Mouse (Mus musculus): ENCODE measurements around the gene Hpse2.
A peak's percentile ranks its signal among the peaks of the same experiment; 100 is the strongest.

Hpse2 gene

DNA sequence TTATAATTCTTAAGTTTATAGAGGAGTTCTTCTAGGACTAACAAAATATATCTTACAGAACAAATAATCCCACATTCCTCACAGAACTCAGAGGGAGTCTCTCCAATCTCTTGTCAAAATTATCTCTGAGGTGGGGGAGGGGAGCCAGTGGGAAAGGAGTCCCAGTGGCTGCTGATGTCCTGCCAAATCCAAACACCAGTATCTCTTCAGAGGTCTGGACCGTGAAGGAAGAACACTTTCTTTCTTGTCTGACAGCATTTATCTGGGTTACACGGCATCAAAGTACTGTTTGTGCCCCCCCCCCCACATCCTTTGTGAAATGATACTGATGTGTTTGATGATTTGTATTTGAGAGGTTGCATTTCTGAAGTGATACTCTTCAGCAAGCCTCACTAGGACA is 213.3 kb downstream of the Hpse2 start:
- no peak for DNase-seq (ENCODE audit: low read depth, low spot score)

DNA sequence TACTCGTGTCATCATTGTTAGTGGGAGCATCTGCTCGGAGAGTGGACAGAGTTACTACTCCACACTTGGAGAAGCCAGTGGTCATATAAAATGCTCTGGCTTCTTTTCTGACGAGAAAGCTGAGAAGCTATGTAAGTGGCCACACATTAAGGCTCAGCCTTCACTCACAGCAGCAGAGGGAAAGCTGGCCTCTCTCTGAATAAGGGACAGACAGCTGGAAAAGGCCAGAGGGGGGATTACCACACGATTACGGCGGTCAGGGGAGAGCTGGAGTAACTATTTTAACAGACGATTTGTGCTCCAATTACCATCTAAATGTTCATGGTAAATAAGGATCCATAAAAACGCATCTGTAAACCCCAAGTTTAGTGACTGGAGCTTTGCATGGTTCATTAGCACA is 232.1 kb downstream of the Hpse2 start:
- no peak for DNase-seq (ENCODE audit: low read depth, low spot score)

DNA sequence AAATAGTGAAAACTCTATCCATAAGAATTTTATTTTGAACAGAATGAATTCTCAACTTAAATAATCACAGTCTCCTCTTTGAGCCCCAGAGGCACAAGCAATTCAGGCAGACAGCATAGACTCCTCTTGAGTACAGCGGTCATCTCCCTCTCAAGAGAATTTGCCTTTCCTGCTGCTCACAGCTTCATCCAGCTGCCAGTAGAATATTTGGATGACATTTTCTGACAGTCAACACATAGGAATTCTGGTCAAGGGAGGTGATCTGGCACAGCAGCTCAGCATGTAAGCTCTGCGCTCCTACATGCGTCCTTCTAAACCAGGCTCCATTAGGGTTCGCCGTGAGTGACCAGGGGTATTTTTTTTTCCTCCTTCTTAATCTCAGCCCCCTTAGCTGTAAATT is 232.6 kb downstream of the Hpse2 start:
- DNase-seq (ENCODE audit: low read depth, low spot score) = peak; percentile 25

DNA sequence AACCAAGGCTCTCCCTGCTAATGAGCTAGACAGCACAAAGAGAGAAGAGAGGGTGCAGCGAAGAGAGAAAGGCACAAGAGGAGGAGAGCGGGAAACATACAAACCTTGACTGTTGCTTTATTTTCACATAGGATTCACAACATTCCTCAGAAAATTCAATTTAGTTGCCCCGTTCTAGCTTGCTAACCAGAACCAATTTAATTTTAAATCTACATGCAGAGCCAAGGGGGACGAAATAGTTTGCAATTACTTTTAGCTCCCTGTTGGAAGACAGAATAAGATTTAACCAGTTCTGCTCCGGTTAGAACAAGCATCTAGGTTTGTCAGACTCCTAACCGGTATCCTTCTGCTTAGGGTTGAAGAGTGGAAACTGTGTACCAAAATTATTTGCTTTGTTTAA is 240.3 kb downstream of the Hpse2 start:
- no peak for DNase-seq (ENCODE audit: low read depth, low spot score)

DNA sequence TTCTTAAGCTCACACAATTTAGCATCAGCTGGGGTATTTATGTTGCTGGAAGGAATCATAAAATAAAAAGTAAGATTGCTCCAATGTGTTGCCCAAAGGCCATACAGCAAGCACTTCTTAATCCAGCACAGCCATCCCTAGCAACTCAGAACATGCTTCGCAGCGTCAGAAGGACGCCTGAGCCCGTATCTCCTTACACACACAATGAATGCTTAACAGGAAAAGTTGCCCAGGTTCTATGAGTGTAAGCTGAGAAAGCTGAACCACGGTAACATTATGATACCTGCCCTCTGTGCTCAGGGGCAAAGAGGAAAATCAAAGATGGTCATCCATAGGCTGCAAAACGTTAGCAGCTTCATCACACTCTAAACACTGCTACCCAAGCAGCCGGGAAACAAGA is 241.3 kb downstream of the Hpse2 start:
- DNase-seq (ENCODE audit: low read depth, low spot score) = no peak

DNA sequence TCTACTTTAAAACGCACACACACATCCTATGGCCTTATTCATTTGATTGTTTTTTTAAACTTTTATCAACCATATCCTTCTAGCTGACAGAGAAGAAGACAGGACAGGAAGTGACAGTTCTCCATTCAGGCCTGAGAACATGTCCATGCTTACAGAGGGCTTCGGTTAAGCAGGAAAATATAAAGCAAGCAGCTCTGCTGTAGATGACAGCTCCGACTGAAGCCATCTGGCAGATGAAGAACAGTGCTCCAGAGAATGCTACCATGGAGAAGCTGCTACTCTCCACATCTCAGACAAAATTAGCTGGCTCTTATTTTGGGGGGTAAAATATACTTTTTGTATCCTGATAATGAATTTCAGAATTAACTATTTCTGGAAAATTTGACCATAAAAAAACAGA is 246.5 kb downstream of the Hpse2 start:
- DNase-seq (ENCODE audit: low read depth, low spot score) = no peak

DNA sequence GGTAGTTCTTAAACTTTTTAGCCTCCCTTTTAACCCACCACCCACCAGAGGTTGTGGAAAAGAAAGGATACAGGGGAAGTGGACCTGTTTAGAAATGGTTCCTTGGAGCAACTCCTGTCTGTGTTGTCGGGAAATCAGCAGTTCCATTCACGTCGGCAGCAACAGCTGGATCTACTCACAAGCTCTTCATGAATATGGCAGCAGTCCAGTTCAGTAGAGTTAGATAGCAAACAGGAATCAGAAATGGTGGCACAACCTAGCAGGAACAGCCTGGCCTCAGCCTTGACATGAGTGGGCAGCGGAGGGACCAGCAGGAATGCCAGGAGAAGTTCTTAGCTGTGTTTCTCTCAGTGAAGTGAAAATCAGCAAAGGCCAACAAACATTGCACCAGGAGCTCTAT is 278.4 kb downstream of the Hpse2 start:
- DNase-seq (ENCODE audit: low read depth, low spot score) = no peak

DNA sequence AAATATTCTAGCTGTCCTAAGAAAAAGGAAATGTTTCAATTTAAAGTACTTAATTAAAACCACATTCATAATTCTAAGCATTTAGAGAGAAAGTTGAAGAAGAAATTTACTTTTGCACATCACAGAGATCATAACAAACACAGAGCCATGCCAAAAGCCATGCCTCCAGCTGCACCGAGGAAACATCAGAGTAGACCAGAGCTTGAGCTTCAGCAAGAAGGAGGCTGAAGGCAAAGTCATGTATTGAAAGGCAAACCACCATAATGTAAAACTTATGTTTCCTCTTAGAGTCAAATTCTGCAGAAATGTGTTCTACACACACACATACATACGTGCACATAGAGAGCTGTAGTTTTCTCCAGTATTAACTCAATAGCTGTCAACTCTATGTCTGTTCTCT is 291.2 kb downstream of the Hpse2 start:
- no peak for DNase-seq (ENCODE audit: low read depth, low spot score)

DNA sequence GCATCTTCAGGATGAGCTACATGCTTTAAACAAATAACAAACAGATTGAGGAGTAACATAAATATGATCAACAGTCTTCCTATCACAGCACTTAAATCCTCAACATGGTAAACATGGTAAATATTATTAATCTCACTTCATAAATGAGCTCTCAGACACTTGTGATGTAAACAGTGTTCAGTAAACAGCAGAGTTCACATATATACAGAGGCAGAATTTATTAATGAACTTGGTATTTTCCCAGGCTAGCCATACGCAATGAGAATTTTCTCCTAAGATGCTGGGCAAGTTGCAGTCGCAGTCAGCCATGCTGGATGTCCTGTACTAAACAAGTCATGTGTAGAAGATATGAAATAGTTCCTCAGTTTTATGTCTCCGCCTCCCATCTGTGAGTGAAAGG is 300.9 kb downstream of the Hpse2 start:
- DNase-seq (ENCODE audit: low read depth, low spot score) = no peak

DNA sequence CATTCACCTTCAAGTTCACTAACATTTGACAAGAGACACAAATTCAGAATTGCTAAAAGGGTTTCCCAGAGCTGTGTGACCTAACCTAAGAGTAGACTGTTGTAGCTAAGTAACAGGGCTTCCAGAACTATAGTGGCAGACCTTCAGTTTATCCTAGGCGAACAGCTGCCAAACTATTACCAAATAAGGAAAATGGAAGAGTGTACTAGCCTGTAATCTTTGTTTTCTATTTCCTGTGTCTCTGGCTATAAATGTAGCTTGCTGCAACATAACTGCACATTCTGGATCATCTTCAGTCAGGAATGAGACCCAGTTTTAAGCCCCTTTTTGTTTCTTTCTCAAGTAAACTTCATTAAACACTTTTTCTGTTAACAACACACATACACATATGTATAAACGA is 324.0 kb downstream of the Hpse2 start:
- no peak for DNase-seq (ENCODE audit: low read depth, low spot score)

DNA sequence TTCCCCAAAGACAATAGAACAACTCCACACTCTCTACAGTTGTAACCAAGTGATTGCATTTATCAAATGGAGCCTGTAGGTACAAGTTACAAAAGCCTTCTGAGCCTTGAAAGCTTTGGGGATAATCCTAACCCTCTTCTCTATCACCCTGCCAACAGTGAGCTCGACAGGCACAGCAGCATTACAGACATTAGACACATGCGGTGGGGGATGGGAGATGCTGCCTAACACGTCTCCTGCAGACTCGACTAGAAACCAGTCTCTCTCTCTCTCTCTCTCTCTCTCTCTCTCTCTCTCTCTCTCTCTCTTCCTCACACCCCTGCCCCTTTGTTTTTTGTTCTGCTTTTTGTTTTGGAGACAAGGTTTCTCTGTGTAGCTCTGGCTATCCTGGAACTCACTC is 343.6 kb downstream of the Hpse2 start:
- no peak for DNase-seq (ENCODE audit: low read depth, low spot score)

DNA sequence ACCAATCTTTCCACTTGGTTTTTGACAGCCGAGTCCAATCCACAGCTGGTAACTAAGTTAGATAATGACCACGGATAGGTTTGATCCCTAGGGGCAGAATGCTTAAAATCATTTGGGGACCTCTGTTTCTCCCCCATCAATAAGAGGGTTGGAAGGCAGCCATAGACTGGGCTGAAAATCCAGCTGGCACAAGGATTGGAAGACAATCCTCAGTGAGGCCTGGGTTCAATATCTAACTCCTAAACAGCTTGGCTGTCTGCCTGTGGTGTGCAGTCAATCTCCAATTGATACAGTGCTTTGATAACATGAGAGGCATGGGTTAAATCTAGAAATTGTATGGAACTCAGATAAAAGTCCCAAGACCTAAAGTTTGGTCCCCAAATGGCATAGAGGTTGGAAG is 345.4 kb downstream of the Hpse2 start:
- DNase-seq (ENCODE audit: low read depth, low spot score) = no peak

DNA sequence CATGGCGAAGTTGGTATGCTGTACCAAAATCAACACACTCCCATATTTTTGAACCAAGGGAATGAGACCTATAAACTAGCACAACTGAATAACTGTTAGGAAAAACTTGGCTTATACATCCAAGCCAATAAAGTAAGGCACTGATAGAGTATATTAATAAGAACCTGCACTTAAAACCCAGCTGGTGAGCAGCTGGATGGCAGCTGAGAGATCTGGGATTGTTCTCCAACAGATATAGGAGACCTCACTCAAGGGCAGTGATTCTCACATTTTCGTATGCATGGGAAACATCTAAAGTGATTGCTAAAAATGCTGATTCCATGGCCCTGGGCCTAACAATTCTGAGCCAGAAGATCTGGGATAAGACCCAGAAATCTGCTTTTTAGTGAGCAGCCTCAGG is 345.9 kb downstream of the Hpse2 start:
- no peak for DNase-seq (ENCODE audit: low read depth, low spot score)

DNA sequence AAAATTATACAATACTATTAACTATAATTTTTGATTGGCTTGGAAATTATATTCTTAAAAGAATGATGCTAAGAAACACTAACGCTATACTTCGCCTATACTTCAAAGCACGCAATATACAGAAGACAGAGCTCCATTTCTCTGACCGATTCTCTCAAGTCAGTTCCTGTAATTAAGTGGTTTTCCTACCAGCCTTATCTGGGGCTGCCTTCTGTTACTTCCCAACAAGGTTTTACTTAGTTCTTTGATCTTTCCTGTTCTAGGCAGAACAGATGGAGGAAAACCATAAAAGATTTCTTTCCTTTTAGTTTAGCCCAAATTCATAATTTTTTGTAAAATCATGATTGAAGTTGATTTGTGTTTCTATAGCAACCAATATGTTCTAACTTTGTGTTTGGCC is 351.8 kb downstream of the Hpse2 start:
- no peak for DNase-seq (ENCODE audit: low read depth, low spot score)

DNA sequence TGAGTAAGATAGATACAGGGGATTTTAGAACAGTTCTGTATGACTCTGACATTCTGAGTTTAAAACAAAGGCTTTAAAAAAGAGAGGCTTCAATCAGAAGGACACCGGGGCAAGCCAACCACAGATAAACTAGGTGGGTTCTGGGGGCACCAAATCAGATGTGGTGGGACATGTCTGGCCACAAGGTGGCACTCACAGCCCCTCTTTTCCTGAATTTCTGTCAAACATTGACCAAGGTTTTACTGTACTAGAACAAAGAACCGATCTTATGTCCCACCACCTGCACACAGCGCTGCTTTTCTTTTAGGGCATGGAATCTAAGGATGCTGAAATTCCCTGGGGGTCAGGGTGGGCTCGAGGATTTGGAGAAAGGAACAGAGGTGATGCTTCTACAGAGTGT is 360.9 kb downstream of the Hpse2 start:
- no peak for DNase-seq (ENCODE audit: low read depth, low spot score)

DNA sequence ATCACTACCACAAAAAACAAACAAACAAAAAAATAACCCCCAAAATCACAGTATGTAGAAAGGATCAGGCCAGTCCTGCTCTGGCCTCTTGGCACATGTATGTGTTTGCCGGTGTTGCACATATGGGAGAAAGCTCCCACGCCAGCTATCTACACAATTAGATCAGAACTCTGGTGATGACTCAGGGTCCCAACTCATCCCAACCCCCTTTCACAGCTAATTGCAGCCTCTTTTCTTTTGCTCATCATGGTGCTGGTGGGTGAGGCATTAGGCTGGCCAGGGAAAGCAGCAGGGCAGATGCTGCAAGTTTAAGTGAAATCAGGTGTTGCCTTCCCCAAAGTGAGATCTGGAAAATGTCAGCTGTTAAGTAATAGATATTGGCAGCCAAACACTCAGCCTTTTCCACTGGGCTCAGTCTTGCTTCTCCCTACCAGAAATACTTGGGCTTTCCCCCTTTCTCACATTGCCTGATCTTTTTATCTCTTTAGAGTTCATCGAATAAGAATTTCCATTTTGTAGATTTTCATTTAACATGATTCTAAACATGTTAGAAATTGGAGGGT is 365.5 kb downstream of the Hpse2 start:
- DNase-seq (ENCODE audit: low read depth, low spot score) = no peak

DNA sequence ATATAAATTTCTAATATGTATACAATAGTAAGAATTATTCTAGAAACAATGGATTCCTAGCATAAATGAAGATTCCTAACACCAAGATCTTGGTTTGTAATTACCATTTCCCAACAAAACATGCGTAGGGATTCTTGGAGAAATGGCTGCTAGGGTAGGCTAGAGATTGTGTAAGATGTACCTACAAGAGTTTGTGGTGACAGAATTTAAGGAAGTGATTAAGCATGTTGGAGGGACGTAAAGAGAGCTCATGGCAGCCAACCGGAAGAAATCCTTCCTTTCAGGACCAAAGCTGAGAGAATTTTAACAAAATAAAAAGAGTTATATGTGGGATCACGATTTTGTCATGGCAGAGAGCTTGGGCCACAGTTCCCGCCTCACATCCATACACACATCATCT is 369.4 kb downstream of the Hpse2 start:
- DNase-seq (ENCODE audit: low read depth, low spot score) = no peak

DNA sequence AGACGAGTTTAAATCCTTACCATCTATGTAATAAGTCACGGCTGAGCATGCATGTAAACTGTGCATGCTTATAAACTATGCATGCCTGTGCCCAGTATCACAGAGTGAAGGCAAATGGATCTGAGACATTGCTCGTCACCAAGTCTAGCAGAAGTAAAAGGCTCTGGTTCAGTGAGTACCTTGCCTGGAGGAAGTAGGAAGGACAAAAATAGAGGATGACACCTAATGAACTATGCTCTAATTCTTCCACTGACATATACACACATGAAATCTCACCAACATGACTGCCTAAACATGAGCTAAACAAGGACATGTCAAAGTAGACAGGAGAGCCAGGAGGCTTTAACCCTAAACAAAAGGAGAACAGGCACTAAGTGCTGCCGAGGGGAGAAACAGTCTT is 391.7 kb downstream of the Hpse2 start:
- no peak for DNase-seq (ENCODE audit: low read depth, low spot score)

DNA sequence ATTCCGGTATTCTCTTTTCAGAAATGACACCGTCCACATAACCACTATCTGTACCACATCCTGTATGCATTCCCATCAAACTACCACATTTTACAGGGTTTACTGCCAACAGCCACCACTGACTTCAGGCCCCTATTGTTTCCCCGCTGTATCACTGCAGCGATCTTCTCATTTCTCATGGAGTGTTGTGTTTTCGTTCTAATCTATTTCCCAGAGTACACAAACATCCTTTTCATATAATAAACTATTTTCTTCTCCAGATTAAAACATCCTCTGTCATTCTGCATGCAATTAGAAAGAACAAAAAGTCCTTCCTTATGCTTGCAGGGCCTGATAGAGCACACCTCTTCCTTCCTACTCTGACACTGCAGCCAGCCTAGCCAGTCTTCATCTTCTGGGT is 399.3 kb downstream of the Hpse2 start:
- DNase-seq (ENCODE audit: low read depth, low spot score) = no peak

DNA sequence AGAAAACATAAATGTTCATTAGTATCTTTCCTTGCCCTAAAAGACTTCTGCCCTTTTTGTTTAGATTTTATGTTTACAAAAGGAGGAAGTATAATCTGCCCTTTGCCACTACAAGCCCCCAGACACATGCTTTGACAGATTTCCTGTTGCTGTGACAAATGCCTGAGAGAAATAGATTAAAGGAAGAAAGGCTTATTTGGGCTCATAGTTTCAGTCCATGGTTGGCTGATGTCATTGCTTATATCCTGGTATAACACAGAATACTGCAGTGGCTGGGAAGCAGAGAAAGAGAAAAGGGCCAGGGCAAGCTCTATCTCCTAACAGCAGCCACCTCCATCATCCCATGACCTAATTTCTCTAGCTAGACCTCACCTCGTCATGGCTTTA is 401.8 kb downstream of the Hpse2 start:
- DNase-seq (ENCODE audit: low read depth, low spot score) = no peak

DNA sequence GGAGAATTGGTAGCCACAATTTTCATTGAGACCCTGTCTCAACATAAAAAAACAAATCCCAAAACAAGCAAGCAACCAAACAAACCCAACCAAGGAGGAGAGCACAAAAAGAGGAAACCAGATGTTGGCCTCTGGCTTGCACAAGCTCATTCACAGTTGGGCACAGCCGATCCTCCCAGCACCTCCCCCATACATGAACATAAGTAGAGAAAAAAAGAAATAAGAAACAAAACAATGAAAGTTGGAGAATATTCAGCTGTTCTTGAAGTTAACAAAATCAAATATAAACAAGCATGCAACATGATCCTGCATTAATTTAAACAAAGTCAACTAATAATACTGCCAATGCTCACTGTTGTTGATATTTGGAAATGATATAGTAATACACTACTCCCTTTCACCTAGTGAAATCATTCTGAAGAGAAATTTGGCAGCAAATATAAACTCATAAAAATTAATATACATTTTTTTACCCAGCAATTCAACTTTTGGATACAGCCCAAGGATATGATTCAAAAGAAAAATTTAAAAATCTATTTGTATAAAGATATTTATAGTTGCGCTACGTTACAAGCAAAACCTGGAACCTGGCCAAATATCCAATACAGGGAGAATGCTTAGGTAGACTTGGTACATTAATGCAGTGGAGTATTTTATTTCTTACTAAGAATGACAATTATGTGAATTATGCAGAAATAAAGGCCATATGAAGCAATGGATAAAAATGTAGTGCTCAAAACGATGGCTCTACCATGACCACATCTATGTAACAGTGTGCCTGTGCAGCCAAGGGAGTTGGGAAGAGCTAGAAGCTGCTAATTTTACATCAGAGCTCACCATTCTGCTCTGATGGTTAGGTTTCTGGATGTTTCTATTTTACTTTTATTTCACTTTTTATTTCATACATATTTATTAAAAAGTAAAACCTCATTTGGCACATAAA is 402.5 kb downstream of the Hpse2 start:
- DNase-seq (ENCODE audit: low read depth, low spot score) = no peak

DNA sequence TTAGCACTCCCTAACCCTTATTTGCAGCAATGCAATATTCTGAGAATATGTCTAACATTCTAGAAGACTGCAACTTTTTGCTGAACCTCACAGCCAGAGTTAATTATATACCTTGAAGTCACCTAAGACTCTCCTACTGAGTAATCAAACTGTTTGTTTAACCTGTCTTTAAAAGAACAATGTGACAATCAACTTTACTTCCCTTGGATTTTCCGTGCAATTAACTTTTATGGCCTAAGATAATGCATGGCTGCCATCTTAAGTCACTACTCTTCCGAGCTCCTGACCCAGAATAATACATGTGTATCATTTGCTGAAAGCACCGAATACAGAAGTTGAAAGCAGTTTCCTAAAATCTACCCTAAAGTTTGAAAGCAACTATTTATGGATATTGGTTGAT is 407.6 kb downstream of the Hpse2 start:
- DNase-seq (ENCODE audit: low read depth, low spot score) = no peak

DNA sequence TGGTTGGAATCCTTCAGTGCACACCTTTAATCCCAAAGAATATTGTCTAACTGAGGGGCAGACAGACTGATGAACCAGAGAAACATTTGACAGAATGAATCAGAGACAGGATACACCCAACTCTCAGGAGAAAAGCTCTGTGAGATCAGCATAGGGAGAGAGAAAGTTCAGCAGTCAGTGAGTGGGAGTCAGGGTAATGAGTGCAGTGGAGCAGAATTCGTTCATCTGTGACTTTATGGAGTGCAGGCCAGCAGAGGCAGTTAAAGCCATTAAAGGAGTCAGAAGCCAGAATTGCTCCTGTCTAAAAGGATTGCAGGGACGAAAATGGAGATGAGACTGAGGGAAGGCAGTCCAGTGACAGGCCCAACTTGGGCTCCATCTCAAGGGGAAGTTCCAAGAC is 410.2 kb downstream of the Hpse2 start:
- no peak for DNase-seq (ENCODE audit: low read depth, low spot score)

DNA sequence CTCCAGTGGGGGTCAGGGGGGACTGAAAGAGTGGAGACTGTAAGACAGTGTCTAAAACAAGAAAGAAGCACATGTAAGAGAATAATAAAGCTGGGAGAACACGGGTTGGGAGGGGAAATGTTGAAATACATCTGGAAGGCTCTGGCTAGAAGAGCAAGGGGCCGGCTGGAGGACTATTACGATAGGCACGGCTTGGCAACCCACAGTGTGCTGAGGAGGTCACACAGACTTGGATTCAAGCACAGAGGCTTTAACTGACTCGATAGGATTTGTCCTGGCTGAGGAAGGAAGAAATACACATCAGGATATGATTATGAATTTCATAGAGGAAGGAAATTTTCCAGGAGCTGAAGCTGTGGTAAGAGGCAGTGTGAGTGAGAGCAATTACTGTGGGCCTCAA is 414.4 kb downstream of the Hpse2 start:
- DNase-seq (ENCODE audit: low read depth, low spot score) = peak; percentile 19

Data from skeletal muscle tissue, adult 2 months (tissue).